Mouse (Mus musculus) kidney, embryonic 15.5 days (tissue): ENCODE data around the gene Tnrc6b. TPM values are rescaled to one million over a fixed set of nuclear protein-coding genes. Genes with fewer than 3 reads are reported as not detected.

ENCODE experiments used
- ATAC-seq: fragments of 200-750 bp; cut with Nextera tagmentation; replicated peaks from 2 replicates; pipeline ENCODE4 v1.8.0; 2017; ENCODE audit warnings: moderate TSS enrichment; ENCODE audit not compliant: low FRiP score
- H3K27ac ChIP-seq: fragments of 300-500 bp; sonication (generic); 2 replicates; pipeline ENCODE4 v1.5.1; 2015; ENCODE audit warnings: mild to moderate bottlenecking, inconsistent platforms
- H3K27me3 ChIP-seq: fragments of 300-500 bp; sonication (generic); 2 replicates; pipeline ENCODE4 v1.6.1; 2015; ENCODE audit warnings: inconsistent platforms
- H3K36me3 ChIP-seq: fragments of 300-500 bp; sonication (generic); 2 replicates; pipeline ENCODE4 v1.6.1; 2015; ENCODE audit warnings: inconsistent platforms
- H3K4me1 ChIP-seq: fragments of 300-500 bp; sonication (generic); 2 replicates; pipeline ENCODE4 v1.6.1; 2015; ENCODE audit warnings: inconsistent platforms
- H3K4me2 ChIP-seq: fragments of 300-500 bp; sonication (generic); 2 replicates; pipeline ENCODE4 v1.6.1; 2015; ENCODE audit warnings: moderate library complexity, mild to moderate bottlenecking, inconsistent platforms
- H3K4me3 ChIP-seq: fragments of 300-500 bp; sonication (generic); replicated peaks from 2 replicates; pipeline ENCODE4 v1.5.1; 2015; ENCODE audit warnings: mild to moderate bottlenecking, inconsistent platforms
- H3K9ac ChIP-seq: fragments of 300-500 bp; sonication (generic); 2 replicates; pipeline ENCODE4 v1.6.1; 2015; ENCODE audit warnings: mild to moderate bottlenecking, inconsistent platforms
- H3K9me3 ChIP-seq: fragments of 300-500 bp; sonication (generic); replicated peaks from 2 replicates; pipeline ENCODE4 v1.6.1; 2016; ENCODE audit warnings: inconsistent platforms
- WGBS: fragments of 180-500 bp; shearing (Covaris S2); methylation state at CpG from one replicate; pipeline ENCODE4 v1.1.7; 2015; ENCODE audit warnings: mixed read lengths; 5-methylcytosine and 5-hydroxymethylcytosine counted together
- polyA plus RNA-seq: library from polyadenylated mRNA; unstranded; fragments of >200 nt; fragmentation: Nextera tagmentation; extraction: Ambion mirVana; gene quantifications from 2 replicates; pipeline ENCODE4 v1.2.1, GENCODE M21; 2015

Tnrc6b gene
- polyA plus RNA-seq, 1 experiment from 2014 or later, result 33.5 TPM

DNA sequence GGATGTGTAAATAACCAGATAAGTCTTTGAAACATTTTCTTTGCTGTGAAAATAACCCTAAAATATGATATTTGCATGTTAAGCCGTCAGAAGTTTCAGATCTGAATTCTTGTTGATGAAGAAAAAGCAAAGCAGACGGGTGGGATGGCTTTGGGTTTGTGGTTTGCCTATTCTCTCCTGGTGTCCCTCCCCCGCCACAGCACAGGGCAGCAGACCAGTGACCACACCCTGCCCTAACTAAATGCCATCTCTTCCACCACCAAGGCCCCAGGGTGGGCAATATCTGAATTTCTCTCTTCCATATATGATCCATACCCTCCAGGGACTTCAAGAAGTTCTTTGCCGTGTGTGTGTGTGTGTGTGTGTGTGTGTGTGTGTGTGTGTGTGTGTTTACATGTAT lies 227.5 kb downstream of the Tnrc6b start:
- Histone ChIP-seq H3K4me2 (no peak overlapping the region), H3K36me3 (peaks cover 31% of the 10 kb centered on the region), H3K4me3 (no peak overlapping the region), H3K9me3 (no peaks in the 10 kb centered on the region), H3K9ac (no peak overlapping the region), H3K4me1 (no peaks in the 10 kb centered on the region), H3K27ac (no peak overlapping the region), H3K27me3 (no peaks in the 10 kb centered on the region)
- no peak for ATAC-seq
- WGBS, result 79% methylated on average over 4 of the region's 4 CpGs

DNA sequence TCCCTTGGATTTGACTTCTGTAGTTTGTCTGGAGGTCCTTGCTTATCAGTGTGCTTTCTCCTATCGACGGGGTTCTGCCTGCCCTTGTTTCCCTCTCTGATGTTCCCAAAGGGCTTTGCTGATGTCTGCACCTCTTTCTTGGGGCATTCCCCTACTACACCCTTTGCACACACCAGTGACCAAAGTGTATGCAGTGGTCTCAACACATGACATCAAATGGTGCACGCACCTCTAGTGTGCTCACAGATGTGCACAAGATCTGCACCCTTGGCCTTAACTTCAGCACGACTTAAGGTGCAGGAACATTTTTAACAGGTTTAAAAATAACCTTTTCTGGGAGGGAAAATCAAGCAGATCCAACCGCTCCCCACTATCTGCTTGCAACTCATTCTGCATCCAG lies 228.3 kb downstream of the Tnrc6b start:
- Histone ChIP-seq H3K36me3 (peaks cover 23% of the 10 kb centered on the region), H3K4me1 (no peaks in the 10 kb centered on the region), H3K4me3 (no peak overlapping the region), H3K27me3 (no peaks in the 10 kb centered on the region), H3K9ac (no peak overlapping the region), H3K27ac (no peak overlapping the region), H3K9me3 (no peaks in the 10 kb centered on the region), H3K4me2 (no peak overlapping the region)
- 78% methylated on average over 5 of the region's 5 CpGs for WGBS
- ATAC-seq, result no peak

DNA sequence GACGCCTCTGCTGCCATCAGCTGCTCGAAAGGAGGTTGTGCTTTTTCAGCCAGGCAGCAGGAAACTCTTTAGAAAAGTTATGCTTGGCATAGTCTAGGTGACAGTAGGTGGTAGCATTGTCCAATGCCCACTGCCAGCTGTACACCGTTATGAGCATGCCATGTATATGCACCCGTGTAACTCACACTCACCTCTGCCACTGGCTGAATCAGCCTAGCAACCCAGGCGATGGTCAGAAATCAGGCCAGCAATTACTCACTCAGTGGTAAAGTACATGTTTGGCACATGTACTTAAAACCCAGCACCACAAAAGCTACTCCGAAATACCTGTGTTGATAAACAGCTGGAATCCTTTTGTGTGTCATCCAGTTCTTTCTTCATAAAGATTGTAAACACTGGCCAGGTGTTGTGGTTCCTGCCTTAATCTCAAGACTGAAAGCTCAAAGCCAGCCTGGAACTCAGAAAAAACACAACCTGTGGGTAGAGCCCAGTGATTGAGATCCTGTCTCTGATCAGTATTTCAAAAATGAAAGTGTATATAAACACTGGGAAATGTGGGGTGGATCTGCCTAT lies 230.4 kb downstream of the Tnrc6b start:
- Histone ChIP-seq H3K4me2 (no peak overlapping the region), H3K4me3 (no peak overlapping the region), H3K9me3 (no peaks in the 10 kb centered on the region), H3K4me1 (no peaks in the 10 kb centered on the region), H3K9ac (no peak overlapping the region), H3K36me3 (peaks cover 8% of the 10 kb centered on the region), H3K27me3 (no peaks in the 10 kb centered on the region), H3K27ac (no peak overlapping the region)
- WGBS, result 87% methylated on average over 6 of the region's 6 CpGs
- ATAC-seq, result no peak

DNA sequence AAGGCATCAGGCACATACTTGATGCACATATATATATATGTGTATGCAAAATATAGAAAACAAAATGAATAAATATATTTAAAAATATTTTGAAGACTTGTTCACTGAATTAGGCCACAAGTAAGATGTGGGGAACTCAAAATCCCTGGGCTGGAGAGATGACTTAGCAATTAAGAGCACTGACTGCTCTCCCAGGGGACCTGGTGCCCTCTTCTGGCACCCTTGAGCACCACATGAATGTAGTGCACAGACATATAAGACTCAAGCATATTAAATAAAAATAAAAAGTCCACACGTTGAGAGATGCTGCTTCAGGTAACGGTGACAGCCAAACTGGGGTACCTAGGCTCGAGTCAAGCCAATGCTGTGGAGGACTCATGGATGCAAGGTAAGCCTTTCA lies 234.7 kb downstream of the Tnrc6b start:
- no peaks in the 10 kb centered on the region; the same call in 1 of the 2 replicates for H3K36me3 ChIP-seq
- no peak overlapping the region for H3K27ac ChIP-seq
- no peaks in the 10 kb centered on the region for H3K27me3 ChIP-seq
- H3K4me1 ChIP-seq, result peaks cover 12% of the 10 kb centered on the region
- no peak overlapping the region for H3K9ac ChIP-seq
- H3K9me3 ChIP-seq, result no peaks in the 10 kb centered on the region
- WGBS, result 67% methylated on average over 3 of the region's 3 CpGs
- ATAC-seq, result no peak
- no peak overlapping the region for H3K4me3 ChIP-seq
- H3K4me2 ChIP-seq, result no peak overlapping the region

DNA sequence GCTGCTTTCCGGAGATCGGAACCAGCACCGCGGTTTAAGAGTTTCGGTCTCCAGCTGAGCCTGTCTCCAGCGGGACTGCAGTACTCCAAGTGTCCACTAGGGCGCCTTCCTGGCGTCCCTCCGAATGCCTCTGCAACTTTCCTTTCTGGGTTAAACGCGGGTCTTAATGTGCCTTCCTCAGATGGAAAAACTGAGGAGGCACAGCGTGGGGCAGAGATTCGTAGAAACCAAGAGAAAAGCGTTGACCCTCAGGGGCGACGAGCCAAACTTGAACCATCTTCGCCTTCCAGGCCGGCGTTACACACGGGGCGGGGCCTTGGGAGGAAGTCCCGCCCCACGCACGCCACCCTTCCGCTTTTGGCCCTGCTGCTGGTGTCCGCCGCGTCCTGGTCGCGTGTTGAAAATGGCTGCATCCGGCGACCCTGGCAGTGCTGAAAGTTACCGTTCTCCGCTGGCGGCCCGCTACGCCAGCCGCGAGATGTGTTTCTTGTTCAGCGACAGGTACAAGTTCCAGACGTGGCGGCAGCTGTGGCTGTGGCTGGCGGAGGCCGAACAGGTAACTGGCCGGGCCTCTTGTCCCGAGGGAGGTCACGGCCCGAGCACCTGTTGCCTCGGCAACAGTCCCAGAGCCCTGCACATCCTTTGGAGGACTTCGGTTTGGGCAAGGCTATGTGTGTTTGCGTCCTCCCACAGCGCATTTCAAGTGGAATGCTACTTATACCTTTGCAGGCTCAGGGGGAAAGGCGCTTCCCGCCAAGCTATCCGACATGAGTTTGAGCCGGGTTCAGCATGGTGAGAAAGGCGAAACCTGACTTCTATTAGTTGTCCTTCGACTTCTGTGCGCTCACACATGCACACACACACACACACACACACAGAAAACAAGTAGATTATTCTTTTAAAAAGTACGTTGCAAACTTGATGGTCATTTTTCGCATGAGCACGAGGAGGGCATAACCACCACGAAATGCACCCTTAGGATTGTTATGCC lies 237.3 kb downstream of the Tnrc6b start, which contains the start of gene Adsl:
TSS of gene Adsl (plus strand) at position 346 of the 991 bp plus-strand sequence.
- peaks cover 12% of the 10 kb centered on the region for H3K4me1 ChIP-seq
- H3K4me3 ChIP-seq, result peak within 1 kb of the TSS; percentile 77
- no peaks in the 10 kb centered on the region for H3K27me3 ChIP-seq
- peak; percentile 93 for ATAC-seq
- peak within 1 kb of the TSS; percentile 73 for H3K9ac ChIP-seq
- H3K27ac ChIP-seq, result peak within 1 kb of the TSS; percentile 90
- H3K4me2 ChIP-seq, result peak within 1 kb of the TSS; percentile 70
- H3K9me3 ChIP-seq, result no peaks in the 10 kb centered on the region
- H3K36me3 ChIP-seq, result peaks cover 16% of the 10 kb centered on the region
- 1% methylated on average over 63 of the region's 63 CpGs for WGBS

DNA sequence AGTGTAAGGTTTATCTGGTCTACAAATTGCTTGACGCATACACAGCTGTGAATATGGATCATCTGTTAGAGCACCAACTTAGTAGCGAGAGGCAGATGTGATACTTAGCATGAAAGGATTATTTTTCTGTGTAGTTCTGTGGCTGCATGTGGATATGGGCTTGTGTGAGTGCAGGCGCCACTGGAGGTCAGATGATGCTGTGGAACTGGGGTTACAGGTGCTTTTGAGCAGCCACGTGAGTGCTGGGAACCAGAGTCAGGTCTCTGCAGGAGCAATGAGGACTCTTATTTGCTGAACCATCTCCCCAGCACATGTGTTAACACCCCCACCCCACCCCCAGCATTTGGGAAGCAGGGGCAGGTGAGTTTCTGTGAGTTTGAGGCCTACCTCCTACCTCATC lies 238.3 kb downstream of the Tnrc6b start:
- Histone ChIP-seq H3K27me3 (no peaks in the 10 kb centered on the region), H3K9ac (peak overlapping the region; percentile 73), H3K4me1 (peaks cover 12% of the 10 kb centered on the region), H3K27ac (no peak overlapping the region), H3K4me2 (peak overlapping the region; percentile 70), H3K4me3 (peak overlapping the region; percentile 77), H3K36me3 (peaks cover 25% of the 10 kb centered on the region), H3K9me3 (no peaks in the 10 kb centered on the region)
- 55% methylated on average over 4 of the region's 4 CpGs for WGBS
- ATAC-seq, result no peak

DNA sequence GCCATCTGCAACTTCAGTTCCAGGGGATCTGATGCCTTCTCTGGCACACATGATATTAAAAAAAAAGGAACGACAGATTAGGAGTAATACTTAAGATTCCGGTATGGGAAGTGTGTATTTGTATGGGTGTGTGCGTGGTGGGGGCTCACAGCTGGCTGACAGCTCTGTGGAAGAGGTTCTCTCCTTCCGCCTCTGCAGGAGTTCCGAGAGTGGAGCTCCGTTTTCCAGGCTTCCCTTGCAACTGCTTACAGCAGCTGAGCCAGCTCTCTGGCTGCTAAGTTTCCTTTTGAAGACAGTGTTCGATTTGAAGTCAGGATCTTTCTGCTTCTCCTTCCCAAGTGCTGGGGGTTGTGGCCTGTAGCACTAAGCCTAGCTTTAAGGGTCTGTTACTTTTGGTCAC lies 238.9 kb downstream of the Tnrc6b start:
- peaks cover 32% of the 10 kb centered on the region for H3K36me3 ChIP-seq
- WGBS, result 88% methylated on average over 7 of the region's 7 CpGs
- no peak overlapping the region for H3K9ac ChIP-seq
- ATAC-seq, result no peak
- peaks cover 12% of the 10 kb centered on the region for H3K4me1 ChIP-seq
- peak overlapping the region; percentile 70; the same call in 1 of the 2 replicates for H3K4me2 ChIP-seq
- no peaks in the 10 kb centered on the region for H3K9me3 ChIP-seq
- H3K4me3 ChIP-seq, result peak overlapping the region; percentile 77; the same call in 1 of the 2 replicates
- no peak overlapping the region for H3K27ac ChIP-seq
- no peaks in the 10 kb centered on the region for H3K27me3 ChIP-seq

DNA sequence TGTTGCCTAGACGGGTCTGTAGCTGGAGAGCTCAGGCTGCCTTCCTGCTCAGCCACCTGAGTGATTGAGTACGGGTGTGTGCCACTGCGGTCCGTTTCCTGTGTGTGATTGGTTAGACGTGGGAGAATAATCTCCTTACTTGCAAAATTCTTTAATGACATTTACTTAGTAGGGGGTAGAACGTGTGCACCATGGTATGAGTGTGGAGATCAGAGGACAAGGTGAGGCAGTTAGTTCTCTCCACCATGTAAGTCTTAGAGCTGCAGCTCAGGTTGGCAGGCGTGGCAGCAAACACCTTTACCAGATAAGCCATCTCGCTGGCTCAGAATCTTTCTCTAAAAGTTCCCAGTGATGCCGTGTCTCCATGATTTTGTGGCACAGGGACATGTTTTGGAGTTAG lies 242.9 kb downstream of the Tnrc6b start:
- no peak overlapping the region for H3K4me3 ChIP-seq
- H3K4me1 ChIP-seq, result peaks cover 12% of the 10 kb centered on the region
- no peak overlapping the region for H3K27ac ChIP-seq
- no peak overlapping the region for H3K9ac ChIP-seq
- WGBS, result 89% methylated on average over 9 of the region's 9 CpGs
- no peak for ATAC-seq
- no peak overlapping the region for H3K4me2 ChIP-seq
- H3K27me3 ChIP-seq, result no peaks in the 10 kb centered on the region
- no peaks in the 10 kb centered on the region for H3K9me3 ChIP-seq
- peaks cover 71% of the 10 kb centered on the region for H3K36me3 ChIP-seq

DNA sequence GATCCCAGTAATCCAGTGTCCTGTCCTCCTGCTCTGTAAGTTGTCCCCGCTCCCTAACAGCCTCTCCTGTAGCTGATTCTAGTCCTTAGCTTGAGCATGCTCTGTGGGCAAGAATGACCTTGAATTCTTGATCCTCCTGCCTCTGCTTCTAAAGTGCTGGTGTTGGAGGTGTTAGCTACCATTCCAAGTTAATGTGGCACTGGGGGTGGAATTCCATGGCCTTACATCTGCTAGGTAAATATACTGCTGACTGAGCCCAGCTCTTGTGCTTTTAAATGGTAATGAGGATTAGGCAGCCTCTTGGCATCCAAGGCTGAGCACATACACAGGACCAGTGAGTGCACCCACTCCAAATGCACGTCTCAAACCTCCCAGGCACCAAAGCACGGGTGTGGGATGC lies 243.7 kb downstream of the Tnrc6b start:
- Histone ChIP-seq H3K4me2 (no peak overlapping the region), H3K36me3 (peaks cover 80% of the 10 kb centered on the region), H3K4me1 (peaks cover 3% of the 10 kb centered on the region), H3K9me3 (no peaks in the 10 kb centered on the region), H3K27ac (no peak overlapping the region), H3K9ac (no peak overlapping the region), H3K4me3 (no peak overlapping the region), H3K27me3 (no peaks in the 10 kb centered on the region)
- 86% methylated on average over 3 of the region's 3 CpGs for WGBS
- no peak for ATAC-seq

DNA sequence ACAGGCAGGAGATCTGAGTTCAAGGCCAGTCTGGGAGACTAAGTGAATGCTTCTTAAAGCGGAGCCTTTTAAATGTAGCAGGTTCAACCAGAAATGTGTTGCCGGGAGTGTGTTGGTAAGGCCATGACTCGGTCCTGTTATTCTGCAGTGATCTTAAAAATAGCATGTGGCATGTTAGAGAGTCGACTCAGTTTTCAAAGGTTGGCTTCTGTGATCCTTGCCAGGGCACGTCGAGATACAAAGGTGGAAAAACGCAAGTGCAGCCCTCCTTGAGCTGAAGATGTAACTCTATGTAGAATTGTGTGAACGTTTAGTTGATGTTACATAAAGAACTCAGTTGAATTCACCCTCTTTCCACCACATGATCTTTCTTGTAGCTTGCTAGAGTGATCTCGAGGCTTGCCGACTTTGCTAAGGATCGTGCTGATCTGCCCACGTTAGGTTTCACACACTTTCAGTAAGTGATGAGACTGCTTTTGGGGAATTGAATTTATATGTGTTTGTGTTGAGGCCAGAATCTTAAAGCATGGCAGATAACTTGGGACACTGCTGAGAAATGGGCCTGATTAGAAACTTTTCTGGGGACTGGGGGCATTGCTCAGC lies 244.8 kb downstream of the Tnrc6b start:
- Histone ChIP-seq H3K9ac (no peak overlapping the region), H3K36me3 (peaks cover 90% of the 10 kb centered on the region), H3K4me1 (no peaks in the 10 kb centered on the region)

DNA sequence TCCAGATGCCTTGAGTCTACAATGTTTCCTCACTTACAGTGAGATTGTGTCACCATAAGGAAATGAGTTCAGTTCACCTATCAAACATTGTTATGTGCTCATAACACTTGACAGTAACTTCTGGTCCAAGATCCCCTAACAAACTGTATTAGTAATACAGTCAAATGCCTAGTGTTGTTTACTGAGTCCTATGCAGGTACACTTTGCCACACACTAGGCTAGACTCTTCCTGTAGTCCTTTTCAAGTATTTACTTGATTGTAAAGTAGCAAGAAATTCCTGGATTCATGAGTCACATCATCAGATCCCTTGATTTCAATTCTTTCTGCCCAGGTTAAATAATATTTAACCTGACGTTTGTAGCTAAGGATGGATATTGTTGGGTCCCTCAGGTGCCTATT lies 258.3 kb downstream of the Tnrc6b start:
- Histone ChIP-seq H3K4me1 (no peaks in the 10 kb centered on the region), H3K4me2 (no peak overlapping the region), H3K27me3 (no peaks in the 10 kb centered on the region), H3K9me3 (no peaks in the 10 kb centered on the region), H3K27ac (no peak overlapping the region), H3K4me3 (no peak overlapping the region), H3K9ac (no peak overlapping the region), H3K36me3 (peaks cover 56% of the 10 kb centered on the region)
- WGBS, result 81% methylated on average over 1 of the region's 1 CpGs
- no peak for ATAC-seq

More for the DNA sequence above, 244.8 kb downstream of the Tnrc6b start:
- 95% methylated on average over 12 of the region's 12 CpGs for WGBS
- H3K4me3 ChIP-seq, result no peak overlapping the region
- H3K27ac ChIP-seq, result no peak overlapping the region
- ATAC-seq, result no peak
- no peaks in the 10 kb centered on the region for H3K9me3 ChIP-seq
- H3K4me2 ChIP-seq, result no peak overlapping the region
- no peaks in the 10 kb centered on the region for H3K27me3 ChIP-seq

DNA sequence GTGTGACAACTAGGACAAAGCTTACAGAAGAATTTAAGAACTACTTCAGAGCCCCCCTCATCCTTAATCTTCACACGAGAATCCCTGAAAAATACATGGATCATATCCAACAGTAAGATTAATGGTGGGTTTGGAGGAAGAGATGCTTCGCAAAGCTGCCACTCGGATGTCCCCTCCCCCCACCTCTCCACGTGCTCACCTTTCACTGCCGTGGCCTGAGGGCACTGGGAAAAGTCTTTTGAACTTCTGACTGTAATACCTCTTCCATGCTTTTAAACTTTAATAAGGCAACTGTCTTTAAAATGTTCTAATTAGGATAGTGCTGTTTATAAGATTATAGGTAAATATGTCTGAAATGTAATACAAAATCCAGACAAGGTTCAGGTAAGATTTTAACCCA lies 263.2 kb downstream of the Tnrc6b start:
- Histone ChIP-seq H3K4me1 (peaks cover 9% of the 10 kb centered on the region), H3K9ac (no peak overlapping the region), H3K27me3 (no peaks in the 10 kb centered on the region), H3K36me3 (peaks cover 12% of the 10 kb centered on the region), H3K9me3 (no peaks in the 10 kb centered on the region), H3K27ac (no peak overlapping the region), H3K4me2 (no peak overlapping the region), H3K4me3 (no peak overlapping the region)
- WGBS, result 19% methylated on average over 5 of the region's 5 CpGs
- ATAC-seq, result no peak
